Mouse (Mus musculus): ENCODE measurements around the gene Wdr81.
"Not testable (repeated sequence)": the region's sequence is repeated elsewhere in the genome, so short reads cannot be mapped to it uniquely, and the experiment has no call there.

Wdr81 gene

DNA sequence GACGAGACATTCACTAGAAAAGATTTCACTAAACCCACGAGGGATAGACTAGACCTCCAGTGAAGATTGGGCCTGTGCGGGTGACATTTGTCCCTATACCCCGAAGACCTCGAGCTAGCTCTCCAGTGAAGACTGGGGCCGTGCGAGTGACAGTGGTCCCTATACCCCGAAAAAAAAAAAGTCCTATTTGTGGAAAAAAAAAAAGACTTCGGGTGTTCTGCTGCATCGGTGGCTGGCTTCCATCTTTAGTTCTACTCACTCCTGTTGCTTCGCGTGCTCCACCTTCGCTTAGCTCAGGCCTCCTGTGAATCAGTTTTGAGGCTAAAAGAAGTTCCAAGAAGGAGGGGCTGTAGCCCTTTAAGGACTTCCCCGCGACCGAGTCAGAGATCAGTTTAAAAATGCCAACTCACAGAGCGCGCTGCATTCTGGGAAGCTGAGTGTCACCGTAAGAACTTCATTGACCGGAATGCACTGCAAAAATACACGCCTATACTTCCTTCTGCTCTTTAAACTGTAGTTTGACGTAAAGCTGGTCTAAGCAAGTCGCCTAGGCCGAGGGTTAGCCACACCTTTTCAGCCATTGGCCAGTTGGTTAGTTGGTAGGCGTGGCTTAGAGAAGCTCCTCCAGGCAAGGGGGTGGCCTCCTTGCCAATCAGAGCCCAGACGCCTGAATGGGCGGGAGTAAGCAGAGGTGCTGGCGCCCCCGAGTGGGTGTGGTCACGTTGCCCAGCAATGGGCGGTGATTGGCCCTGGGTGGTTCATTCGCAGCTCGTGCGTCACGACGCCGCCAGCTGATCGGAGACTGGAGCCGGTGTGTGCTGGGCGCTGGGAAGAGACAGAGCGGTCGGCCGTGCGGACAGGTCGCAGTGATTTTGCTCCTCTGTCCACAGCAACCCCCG is 6.6 kb upstream of the Wdr81 start, which contains the start of gene Tlcd2:
Tlcd2 (plus strand) TSS at position 872 of the 899 bp plus-strand sequence.
- DNase-seq, result peak; percentile 100

DNA sequence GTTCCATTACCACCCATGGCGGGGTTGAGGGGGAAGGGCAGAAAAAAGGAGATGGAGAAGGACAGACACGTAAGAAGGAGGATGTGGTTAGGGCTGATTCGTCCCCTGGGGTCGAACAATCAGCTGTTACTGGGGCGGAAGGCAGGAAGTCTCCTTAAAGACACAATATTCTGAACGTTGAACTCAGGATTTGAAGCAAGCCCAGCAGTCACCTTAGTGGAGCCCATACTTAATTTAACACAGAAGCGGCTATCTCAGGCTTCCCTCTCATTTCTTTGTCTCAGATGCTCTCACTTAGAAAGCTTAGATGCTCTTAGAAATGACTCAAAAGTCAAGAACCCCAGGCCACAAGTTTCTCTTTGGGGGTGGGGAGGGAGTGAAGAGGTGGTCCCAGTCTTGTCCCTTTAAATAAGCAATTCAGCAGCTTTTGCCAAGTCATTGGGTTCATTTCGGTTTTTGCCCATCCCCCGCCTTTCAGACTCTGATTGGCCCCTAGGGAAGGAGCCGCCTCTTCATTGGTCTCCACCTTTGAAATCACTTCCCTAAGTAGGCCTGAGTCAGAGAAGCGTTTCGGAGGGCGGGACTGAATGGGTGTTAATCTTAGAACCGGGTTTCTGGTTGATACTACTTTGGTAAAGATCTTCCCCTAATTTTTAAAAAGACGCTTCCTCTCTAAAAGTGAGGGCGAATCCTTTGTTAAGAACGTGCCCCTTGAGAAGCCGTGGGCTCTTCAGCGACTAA is 5.8 kb upstream of the Wdr81 start:
- peak; percentile 95 to 97 for DNase-seq

DNA sequence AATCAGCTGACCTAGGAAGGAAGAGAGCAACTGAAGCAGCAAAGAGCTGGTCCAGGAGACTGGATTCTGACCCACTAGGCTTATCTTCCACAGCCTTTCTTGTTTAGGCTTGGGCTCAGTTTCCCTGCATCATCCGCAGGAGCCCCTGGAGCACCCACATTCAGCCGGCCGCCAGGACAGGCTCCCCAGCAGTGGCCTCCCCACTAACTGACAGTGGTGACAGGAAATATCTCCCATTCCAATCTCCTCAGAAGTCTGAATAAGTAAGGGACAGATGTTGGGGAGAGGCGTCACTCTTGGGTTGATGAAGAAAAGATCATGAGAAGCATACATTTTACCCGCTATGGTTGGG is 5.2 kb upstream of the Wdr81 start:
- no peak for DNase-seq

DNA sequence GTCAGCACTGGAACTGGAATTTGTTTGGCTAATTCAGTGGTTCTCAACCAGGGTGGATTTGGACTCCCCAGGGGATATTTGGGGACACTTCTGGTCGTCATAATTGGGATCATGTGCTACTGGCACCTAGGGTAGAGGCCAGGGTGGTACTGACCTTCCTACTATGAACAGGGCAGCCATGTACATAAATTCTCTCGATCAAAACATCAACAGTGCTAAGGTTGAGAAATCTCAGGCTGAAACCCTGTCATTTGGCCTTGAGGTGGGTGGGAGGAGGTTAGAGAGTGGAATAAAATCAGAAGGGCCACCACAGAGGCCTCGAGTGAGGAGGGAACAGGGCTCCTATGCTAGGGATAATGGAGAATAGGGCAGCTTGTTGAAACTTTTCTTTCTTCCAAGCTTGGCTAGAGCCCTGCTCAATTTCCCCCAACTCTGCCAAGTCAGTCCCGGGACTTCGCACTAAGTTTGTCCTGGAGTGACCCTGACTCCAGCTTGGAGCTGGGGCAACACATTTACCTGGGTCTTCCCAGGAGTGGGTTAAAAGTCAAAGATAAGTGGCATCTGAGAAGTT is 4.7 kb upstream of the Wdr81 start:
- DNase-seq, result no peak

DNA sequence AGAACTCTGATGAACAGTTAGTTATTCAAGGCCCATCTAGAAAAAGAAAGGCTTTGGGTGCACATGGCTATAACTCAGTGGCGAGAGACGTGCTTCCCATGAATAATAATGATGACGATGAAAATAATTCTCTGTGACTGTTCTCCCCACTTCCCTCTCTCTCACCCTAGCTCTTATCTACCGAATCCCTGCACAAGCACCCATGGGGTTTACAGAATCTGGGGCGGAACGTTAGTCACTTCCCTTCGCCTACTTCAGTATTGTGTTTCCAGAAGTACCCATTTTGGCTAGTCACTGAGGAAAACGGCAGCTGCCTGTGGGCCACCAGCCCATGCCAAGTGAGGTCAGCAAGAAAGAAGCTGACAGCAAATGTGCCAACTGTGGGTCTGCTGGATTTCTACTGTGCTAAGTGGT is 4.1 kb upstream of the Wdr81 start:
- DNase-seq, result peak in 1 of 2 experiments; percentile 46

DNA sequence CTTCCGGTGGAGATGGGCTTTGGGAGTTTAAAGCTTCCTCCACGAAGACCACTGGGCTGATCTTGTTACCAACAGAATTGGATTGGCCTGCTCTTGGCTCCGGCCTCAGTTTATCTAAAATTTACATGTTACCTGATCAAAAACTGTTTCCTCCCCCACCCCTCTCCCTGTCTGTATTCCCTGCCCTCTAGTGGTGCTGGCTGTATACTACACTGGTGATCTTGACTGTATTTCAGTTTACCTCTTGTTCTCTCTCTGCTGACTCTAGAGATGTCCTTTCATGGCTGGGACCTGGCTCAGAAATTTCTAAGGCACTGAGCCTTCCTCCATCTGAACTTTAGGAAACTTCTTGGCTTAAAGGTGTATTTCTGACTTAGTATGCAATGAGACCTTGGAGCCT is 3.7 kb upstream of the Wdr81 start:
- no peak for DNase-seq

DNA sequence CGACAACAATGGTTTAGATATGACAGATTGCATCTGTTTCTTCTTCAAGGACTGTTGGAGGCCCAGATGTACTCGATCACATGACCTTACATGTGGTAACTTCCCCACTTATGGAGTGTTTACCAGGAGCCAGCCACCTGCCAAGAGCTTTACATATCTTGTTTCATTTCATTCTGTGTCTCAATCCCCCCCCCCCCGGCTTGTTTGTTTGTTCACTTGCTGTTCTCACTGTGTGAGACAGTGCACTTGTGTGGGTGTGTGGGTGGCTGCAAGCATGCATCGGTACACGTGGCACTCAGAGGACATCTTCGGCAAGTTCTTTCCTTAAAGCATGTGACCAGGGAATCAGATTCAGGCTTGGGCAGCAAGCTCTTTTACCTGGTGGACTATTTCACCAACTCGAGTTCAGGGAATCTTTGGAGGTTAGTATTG is 1.9 kb upstream of the Wdr81 start:
- DNase-seq, result peak in 1 of 2 experiments; percentile 46

DNA sequence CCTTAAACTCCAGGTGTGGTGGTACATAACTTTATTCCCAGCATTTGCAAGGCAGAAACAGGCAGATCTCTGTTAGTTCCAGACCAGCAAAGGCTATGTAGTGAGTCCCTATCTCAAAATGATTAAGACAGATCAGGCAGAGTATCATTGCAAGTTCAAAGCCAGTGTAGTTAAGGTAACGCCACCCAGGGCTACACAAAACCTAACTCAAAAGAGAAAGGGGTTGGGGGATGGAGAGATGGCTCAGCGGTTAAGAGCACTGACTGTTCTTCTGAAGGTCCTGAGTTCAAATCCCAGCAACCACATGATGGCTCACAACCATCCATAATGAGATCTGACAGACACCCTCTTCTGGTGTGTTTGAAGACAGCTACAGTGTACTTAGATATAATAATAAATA is 1.5 kb upstream of the Wdr81 start:
- not testable (repeated sequence) for DNase-seq

DNA sequence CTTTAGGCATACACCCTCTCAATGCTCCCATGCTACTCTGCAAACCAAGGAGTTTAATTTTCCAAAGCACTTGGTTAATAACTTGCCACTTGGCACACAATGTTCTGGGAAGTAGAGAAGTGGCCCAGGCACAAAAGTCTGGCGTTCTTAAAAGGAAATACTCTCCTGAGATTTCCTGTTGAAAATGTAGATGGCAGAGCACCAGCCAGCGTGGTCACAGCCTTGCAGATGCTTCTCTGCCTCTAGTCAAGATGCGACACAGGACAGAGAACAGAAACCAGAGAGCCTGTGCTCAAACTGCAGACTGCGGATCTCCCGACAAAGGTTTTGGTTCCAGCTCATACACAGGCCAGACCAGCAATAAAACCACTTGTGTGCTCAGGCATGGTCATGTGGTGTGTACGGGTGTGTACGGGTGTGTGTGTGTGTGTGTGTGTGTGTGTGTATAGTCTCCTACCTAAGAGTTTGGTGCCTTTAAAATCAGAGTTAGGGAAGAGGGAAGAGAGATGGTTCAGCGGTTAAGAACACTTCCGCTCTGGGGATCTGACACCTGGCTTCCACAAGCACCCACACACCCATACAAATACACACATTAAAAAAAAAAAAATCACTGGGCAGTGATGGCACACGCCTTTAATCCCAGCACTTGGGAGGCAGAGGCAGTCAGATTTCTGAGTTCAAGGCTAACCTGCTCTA is 672 bp upstream of the Wdr81 start:
- DNase-seq, result peak; percentile 52 to 69

DNA sequence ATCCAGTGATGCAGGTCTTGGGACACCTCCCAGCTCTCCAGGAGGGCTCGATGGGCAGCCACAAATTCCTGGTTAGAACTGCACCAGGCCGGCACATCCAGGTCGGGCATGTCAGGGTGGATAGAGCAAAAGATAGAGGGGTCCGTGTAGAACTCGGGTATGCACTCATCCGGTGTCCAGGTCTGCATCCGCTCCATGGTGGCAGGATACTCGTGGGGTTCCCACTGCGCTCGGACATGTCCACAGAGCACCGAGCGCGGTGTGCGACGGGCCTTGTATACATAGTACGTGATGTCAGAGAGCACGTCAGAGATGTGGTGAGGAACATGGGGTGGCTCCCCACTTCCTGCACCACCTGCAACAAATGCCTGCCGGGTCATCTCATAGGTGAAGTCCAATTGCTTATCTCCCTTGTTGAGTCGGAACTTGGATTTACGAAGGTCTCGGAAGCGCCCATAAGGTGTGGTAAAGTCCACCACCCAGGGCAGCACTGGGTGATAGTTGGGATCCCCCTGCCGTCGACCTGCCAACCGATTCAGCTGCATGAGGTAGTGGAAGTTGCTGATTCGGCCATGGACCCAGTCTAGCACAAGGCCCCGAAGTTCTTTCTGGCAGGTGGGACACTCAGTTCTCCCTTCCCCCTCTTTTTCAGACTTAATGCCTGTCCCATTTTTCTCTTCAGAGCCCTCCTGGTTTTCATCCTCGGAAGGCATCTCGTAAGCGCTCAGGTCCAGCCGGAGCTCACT is 1.5 kb downstream of the Wdr81 start:
- no peak for DNase-seq

DNA sequence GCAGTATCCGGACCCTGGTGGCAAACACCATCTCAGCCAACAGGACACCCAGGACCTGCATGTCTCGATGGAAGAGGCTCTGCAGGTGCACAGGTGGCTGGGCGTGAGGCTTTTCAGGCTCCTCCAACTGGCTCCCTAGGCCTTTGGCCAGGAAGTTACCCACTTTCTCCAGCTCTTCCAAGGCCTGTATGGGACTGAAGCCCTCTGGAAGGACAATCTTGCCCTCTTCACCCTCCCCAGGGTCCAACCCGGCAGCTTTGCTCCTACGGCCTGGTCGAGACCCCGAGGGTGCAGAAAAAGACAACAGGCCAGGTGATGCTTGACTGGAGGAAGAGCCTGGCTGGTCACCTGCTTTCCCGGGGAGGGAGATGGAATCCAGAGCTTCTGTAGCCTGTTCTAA is 2.4 kb downstream of the Wdr81 start:
- no peak for DNase-seq

DNA sequence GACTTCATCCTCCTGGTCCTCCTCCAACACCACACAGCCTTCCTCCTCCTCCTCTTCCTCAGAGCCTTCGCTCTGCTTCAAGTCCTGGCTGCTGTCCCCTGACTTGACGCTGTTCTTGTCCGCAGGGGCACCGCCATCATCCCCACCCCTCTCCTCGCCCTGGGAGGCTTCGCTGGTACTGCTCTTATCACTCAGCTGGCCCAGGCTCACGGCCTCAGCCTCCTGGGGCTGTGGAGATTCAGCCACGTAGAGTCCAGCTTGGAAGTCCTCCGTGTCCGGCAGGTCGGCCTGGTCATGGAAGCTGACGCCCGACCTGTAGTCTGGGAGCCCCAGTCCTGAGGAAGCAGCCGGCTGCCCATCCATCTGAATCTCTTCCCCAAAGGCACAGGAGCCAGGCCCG is 3.6 kb downstream of the Wdr81 start:
- DNase-seq, result no peak

DNA sequence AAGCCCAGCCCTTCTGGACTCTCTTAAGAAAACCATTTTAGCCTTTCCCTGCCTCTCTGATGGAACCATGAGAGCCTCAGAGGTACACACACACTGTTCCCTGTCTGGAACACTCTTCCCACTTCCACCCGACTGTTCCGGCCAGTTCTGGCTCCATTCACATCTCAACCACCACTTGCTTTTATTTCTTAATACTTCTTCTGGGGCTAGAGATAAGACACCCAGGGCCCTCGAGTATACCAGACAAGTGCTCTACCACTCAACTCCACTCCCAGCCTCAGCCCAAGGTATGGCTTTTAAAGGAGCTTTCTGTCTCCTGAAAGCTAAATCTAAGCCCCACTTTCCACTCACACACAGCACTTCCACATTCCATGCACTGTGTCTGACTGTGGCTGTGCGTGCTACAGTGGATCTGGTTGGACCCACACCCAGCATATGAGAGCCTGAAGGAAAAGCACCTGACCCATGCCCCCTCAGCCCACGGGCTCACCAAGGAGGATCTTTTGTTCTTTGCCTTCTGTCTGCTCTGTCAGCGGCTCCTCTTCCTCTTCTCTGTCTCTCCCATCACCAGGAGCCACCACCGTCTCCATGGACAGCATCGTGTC is 4.1 kb downstream of the Wdr81 start:
- peak in 1 of 2 experiments; percentile 45 for DNase-seq

DNA sequence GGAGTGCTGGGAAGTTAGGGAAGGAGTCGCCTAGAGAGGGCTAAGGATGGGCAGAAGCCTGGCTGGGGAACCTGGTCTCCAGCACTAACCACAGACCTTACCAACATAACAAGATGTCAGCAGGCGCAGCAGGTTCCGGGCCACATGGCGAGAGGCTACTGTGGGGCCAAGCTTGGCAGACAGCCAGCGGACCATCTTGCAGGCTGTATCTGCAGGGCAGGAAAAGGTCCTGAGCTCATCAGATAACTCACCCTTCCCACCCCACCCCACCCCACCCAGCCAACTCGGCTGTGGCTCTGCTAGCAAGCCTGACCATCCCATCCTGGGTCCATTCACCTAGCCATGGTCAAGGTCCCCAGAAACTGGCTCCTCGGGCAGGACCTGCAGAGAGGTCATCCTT is 4.8 kb downstream of the Wdr81 start:
- DNase-seq, result no peak

DNA sequence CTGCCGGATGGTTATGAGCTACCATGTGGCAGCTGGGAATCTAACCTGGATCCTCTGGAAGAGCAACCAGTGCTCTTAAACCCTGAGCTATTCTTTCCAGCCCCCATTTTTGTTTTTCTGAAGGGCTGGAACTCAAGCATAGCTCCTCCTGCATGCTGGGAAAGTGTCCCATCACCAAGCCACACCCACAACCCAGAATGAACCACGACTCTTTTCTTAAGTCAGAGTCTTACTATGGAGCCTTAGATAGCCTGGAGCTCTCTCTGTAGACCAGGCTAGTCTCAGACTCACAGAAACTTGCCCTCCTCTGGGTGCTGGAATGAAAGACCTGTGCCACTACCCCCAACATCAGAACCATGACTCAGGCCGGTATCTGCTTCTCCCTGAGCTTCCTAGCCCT is 5.9 kb downstream of the Wdr81 start:
- DNase-seq, result no peak

DNA sequence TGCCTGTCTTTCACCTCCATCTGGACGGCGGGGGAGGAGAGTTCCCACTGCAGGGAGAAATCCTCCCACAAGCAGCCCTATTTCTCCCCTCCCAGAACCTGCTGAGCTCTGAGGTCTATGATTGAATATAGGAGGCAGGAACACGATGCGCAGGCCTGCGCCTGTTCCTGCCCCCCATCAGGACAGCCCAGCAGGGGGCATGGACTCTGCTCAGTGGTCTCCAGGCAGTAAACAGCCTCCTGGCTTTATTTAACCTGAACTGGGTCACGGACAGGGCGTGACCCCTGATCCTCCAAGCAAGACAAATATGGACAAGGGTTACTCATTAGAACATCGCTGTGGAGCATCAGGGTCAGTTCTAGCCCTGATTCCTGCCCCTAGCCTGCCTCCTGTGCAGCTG is 10.8 kb downstream of the Wdr81 start:
- no peak for DNase-seq

DNA sequence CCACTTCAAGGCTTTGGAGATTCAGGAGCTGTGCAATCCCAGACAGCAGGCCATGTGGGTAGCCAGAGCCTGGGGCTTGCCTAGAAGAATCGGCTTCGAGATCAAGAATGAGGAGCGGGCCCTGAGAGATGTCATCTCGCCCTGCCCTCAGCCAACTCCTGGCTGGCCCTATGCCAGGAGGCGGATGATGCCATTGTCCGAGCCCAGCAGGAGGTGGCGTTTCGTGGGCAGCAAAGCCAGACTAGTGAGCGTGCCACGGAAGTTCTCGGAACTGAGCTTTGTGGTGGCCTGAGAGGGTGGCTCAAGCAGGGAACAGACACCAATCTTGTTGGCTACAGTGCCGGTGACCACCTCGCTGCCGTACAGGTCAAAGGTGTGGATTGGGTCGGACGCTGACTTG is 12.9 kb downstream of the Wdr81 start:
- DNase-seq, result no peak

DNA sequence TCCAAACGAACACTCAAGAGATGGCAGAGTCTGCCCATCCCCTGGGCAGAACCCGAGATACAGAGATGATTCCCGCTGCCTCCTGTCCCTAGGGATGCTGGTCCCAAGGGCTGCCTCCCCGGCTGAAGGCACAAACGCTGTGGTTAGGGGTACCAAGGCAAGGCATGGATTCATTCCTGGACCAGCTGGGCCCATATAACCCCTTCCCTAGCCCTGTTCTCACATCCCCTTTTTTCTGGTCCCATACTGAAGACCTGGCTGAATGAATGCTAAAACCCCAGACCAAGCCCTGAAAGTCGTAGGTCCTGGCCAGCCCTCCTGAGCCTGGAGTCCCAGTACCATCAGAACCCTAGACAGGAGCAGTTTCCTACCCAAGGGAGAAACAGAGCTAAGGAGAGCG is 13.5 kb downstream of the Wdr81 start:
- DNase-seq, result no peak

DNA sequence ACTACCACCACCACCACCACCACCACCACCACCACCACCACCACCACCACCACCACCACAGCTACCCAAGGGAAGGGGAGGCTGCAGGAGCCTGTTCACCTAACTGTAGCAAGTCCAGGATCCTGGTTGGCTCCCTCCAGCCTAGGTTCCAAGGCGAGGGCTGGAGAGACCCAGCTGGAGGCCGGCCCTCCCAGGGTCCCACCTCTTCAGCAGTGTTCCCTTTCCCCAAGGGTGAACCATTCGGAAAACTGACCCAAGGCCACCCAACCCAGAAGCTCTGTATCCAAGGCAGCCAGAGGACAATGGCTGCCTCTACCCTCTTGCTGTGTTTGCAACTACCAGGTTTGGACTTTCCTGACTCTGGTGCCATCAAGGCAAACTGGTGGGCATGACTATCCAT is 14.6 kb downstream of the Wdr81 start:
- no peak for DNase-seq

DNA sequence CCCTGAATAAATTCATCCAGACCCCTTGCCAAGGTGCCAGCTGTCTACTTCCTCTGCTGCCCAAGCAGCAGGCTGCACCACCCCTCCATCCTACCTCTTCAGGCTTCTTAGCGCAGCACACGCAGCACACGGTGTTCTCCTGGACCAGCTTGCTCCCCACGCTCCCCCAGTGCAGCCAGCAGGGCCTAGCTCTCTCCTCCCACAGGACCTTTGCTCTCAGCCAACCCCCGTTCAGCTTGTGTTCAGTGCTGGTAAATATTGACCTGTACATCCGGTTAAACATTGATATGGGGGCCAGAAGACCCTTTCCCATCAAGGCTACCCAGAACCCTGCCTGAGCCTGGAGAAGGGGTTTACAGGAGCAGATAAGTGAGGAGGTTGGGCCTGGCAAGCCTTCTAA is 15.2 kb downstream of the Wdr81 start, which contains the start of gene Serpinf2:
Serpinf2 (minus strand) TSS at position 229 of the 400 bp plus-strand sequence.
- DNase-seq, result no peak

DNA sequence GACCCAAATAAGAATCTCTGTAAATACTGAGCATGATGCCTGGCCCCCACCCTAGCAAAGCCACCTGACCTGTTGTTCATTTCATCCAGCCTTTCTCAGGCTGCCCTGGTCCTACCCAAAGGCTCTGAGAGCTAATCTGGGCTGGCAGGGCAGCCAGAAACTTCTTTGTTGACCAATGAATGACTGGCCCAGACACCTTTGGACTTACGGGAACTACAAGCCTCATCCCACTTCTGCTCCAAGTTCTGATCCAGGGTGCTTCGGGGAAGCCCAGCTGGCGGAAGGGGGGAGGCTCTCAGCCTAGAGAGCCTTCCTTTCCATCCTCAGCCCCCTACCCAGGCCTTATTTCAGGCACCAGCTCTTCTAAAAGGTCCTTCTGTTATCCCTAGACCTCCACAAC is 15.7 kb downstream of the Wdr81 start:
- DNase-seq, result no peak

DNA sequence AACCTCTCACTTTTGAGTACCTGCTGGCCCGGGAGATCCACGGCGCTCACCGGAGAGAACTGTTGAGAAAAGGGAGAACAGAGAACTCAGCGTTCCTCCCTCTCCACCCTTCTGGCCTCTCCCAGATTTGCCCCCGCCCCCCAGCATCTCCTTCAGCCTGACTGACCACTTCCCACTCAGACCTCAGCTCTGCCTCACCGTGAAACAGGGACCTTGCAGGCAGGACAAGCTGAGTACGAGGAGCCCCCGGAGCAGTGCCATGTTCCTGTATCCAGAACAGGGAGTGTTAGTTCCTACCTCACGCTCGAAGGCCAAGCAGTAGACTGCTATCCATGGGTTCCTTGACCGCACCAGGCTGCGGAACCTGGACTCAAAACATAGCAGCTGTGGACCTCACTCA is 16.3 kb downstream of the Wdr81 start:
- DNase-seq, result peak in 1 of 2 experiments; percentile 32

Measured in lung, adult 18-20 months (tissue).